Mouse (Mus musculus): ENCODE results near the gene Prtg.

Prtg gene

GRCm38 (mm10) chr9:72961959-72962358 lies 155.3 kb downstream of the Prtg start:
- no peak for DNase-seq (ENCODE audit: extremely low read depth, insufficient read length, low spot score)
